Mouse (Mus musculus) kidney, postnatal 0 days (tissue): ENCODE measurements around the gene Cyp2j6. TPM values are rescaled to one million over a fixed set of nuclear protein-coding genes. Genes with fewer than 3 reads are reported as not detected.

Source experiments
- ATAC-seq: fragments of 200-750 bp; cut with Nextera tagmentation; replicated peaks from 2 replicates; pipeline ENCODE4 v1.8.0; 2017; ENCODE audit warnings: low read depth, moderate number of reproducible peaks, moderate TSS enrichment, moderate library complexity; ENCODE audit not compliant: low FRiP score
- DNase-seq: peaks from one replicate; pipeline ENCODE4 v3.0.0-alpha.2; 2016; ENCODE audit warnings: low spot score
- H3K27ac ChIP-seq: fragments of 300-500 bp; sonication (generic); 2 replicates; pipeline ENCODE4 v1.5.1; 2014; ENCODE audit warnings: mild to moderate bottlenecking
- H3K27me3 ChIP-seq: fragments of 300-500 bp; sonication (generic); 2 replicates; pipeline ENCODE4 v1.6.1; 2014; ENCODE audit warnings: low read length, mixed read lengths; ENCODE audit not compliant: insufficient read depth
- H3K36me3 ChIP-seq: fragments of 300-500 bp; sonication (generic); 2 replicates; pipeline ENCODE4 v1.6.1; 2014; ENCODE audit warnings: low read length, mixed read lengths; ENCODE audit not compliant: insufficient read depth
- H3K4me1 ChIP-seq: fragments of 300-500 bp; sonication (generic); replicated peaks from 2 replicates; pipeline ENCODE4 v1.6.1; 2014; ENCODE audit warnings: antibody characterized with exemption, low read length, mixed read lengths; ENCODE audit not compliant: insufficient read depth
- H3K4me2 ChIP-seq: fragments of 300-500 bp; sonication (generic); 2 replicates; pipeline ENCODE4 v1.6.1; 2014; ENCODE audit warnings: mild to moderate bottlenecking, low read length, moderate library complexity, mixed read lengths
- H3K4me3 ChIP-seq: fragments of 300-500 bp; sonication (generic); replicated peaks from 2 replicates; pipeline ENCODE4 v1.5.1; 2014; ENCODE audit warnings: low read depth, low read length
- H3K9ac ChIP-seq: fragments of 300-500 bp; sonication (generic); 2 replicates; pipeline ENCODE4 v1.6.1; 2014; ENCODE audit warnings: low read depth, low read length
- H3K9me3 ChIP-seq: fragments of 300-500 bp; sonication (generic); replicated peaks from 2 replicates; pipeline ENCODE4 v1.6.1; 2016; ENCODE audit warnings: low read length, inconsistent platforms, mixed read lengths
- CTCF ChIP-seq: IDR thresholded peaks from 2 replicates; pipeline ENCODE4 v1.5.1; 2016; ENCODE audit warnings: antibody characterized with exemption, low read depth, mild to moderate bottlenecking, moderate library complexity
- WGBS: fragments of 180-500 bp; shearing (Covaris S2); extraction: QIAGEN DNeasy Blood & Tissue Kit; methylation state at CpG from one replicate; pipeline ENCODE4 v1.1.7; 2014; 5-methylcytosine and 5-hydroxymethylcytosine counted together
- polyA plus RNA-seq: library from polyadenylated mRNA; unstranded; fragments of >200 nt; fragmentation: Nextera tagmentation; extraction: Ambion mirVana; gene quantifications from 2 replicates; pipeline ENCODE4 v1.2.1, GENCODE M21; 2015

Cyp2j6 gene
- polyA plus RNA-seq, 1 experiment from 2014 or later, result 33.4 TPM

- H3K4me1 ChIP-seq, result no peaks in the 10 kb centered on the region
- no peak overlapping the region for H3K4me2 ChIP-seq
- no peaks in the 10 kb centered on the region for H3K36me3 ChIP-seq
- H3K9ac ChIP-seq, result no peak overlapping the region
- H3K27me3 ChIP-seq, result no peaks in the 10 kb centered on the region
- TF ChIP-seq CTCF, result no peak
- no peak overlapping the region for H3K4me3 ChIP-seq
- WGBS, result 77% methylated on average over 1 of the region's 1 CpGs
- H3K9me3 ChIP-seq, result no peaks in the 10 kb centered on the region
- ATAC-seq (no peak), DNase-seq (no peak)
- no peak overlapping the region for H3K27ac ChIP-seq
Measured at GRCm38 (mm10) chr4:96567988-96568387, 14.5 kb upstream of the Cyp2j6 start.

DNA sequence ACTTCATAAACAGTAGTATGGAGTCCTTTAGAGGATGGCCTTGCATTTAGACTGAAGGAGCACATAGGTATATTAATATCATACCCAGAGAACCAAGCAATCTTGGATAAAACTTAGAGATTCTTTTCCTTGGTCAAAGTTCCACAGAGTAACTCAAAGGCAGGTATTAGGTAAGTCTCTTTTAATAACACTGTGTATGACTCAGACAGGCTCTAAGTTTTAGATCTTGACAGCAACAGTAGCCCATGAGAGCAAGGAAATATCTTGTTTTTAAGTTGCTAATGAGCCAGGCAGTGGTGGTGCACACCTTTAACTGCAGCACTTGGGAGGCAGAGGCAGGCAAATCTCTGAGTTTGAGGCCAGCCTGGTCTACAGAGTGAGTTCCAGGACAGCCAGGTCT lies 12.3 kb upstream of the Cyp2j6 start:
- Histone ChIP-seq H3K27ac (no peak overlapping the region), H3K4me2 (no peak overlapping the region), H3K36me3 (no peaks in the 10 kb centered on the region), H3K4me1 (no peaks in the 10 kb centered on the region), H3K9ac (no peak overlapping the region), H3K27me3 (no peaks in the 10 kb centered on the region), H3K4me3 (no peak overlapping the region), H3K9me3 (no peaks in the 10 kb centered on the region)
- DNase-seq, result no peak
- TF ChIP-seq CTCF, result no peak
- no peak for ATAC-seq

DNA sequence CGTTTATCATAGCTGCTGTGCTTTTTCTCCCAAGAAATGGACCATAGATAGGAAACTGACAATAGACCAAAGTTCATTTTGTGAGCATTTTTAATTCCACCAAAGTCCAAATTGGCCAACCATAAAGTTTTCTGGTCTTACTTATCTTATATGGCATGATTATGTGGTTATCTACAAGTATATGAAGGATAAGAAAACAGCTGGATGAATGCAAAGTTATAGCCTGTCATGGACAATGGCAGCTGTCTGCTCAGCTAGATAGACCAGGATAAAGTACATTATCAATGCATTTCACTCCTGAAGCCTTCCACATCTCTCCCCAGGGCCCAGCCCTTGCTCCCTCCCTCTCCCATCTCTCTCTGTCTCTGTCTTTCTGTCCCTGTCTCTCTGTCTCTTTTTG lies 7.0 kb upstream of the Cyp2j6 start:
- no peak overlapping the region for H3K9ac ChIP-seq
- H3K27me3 ChIP-seq, result no peaks in the 10 kb centered on the region
- WGBS, result 88% methylated on average over 1 of the region's 1 CpGs
- no peak for TF ChIP-seq CTCF
- no peak overlapping the region for H3K4me3 ChIP-seq
- ATAC-seq (no peak), DNase-seq (no peak)
- H3K36me3 ChIP-seq, result no peaks in the 10 kb centered on the region
- no peaks in the 10 kb centered on the region for H3K4me1 ChIP-seq
- H3K27ac ChIP-seq, result no peak overlapping the region
- H3K4me2 ChIP-seq, result no peak overlapping the region
- no peaks in the 10 kb centered on the region for H3K9me3 ChIP-seq

DNA sequence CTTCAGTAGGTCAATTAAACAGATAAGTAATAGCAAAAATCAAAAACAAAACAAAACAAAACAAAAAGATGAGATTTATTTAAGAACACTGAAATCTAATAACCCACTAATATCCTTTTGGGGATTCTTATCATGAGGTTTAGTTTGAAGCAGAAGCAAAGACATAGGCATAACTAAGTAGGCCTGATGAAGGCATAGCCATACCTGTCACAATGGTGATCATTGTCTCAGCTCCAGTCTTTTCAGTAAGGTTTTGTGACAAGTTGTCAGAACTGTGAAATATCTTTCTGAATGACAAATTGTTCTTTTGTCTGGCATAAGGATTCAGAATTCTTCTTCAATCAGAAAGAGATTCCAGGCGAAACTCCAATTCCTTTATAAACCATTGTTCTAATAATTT lies 6.3 kb upstream of the Cyp2j6 start:
- H3K4me3 ChIP-seq, result no peak overlapping the region
- H3K27me3 ChIP-seq, result no peaks in the 10 kb centered on the region
- WGBS, result 96% methylated on average over 1 of the region's 1 CpGs
- H3K9me3 ChIP-seq, result no peaks in the 10 kb centered on the region
- H3K4me1 ChIP-seq, result no peaks in the 10 kb centered on the region
- no peak overlapping the region for H3K4me2 ChIP-seq
- no peaks in the 10 kb centered on the region for H3K36me3 ChIP-seq
- H3K9ac ChIP-seq, result no peak overlapping the region
- no peak overlapping the region for H3K27ac ChIP-seq
- ATAC-seq (no peak), DNase-seq (no peak)
- TF ChIP-seq CTCF, result no peak

- peak overlapping the region; percentile 39 for H3K4me2 ChIP-seq
- H3K36me3 ChIP-seq, result no peaks in the 10 kb centered on the region
- WGBS, result 85% methylated on average over 3 of the region's 3 CpGs
- no peak overlapping the region for H3K4me3 ChIP-seq
- H3K27ac ChIP-seq, result no peak overlapping the region
- ATAC-seq (no peak), DNase-seq (no peak)
- no peaks in the 10 kb centered on the region for H3K4me1 ChIP-seq
- no peaks in the 10 kb centered on the region for H3K9me3 ChIP-seq
- no peaks in the 10 kb centered on the region for H3K27me3 ChIP-seq
- TF ChIP-seq CTCF, result no peak
- no peak overlapping the region for H3K9ac ChIP-seq
Measured at GRCm38 (mm10) chr4:96551619-96552018, 1.8 kb downstream of the Cyp2j6 start.

- Histone ChIP-seq H3K27ac (no peak overlapping the region), H3K4me2 (no peak overlapping the region), H3K9me3 (no peaks in the 10 kb centered on the region), H3K9ac (no peak overlapping the region), H3K4me1 (no peaks in the 10 kb centered on the region), H3K4me3 (no peak overlapping the region), H3K36me3 (no peaks in the 10 kb centered on the region), H3K27me3 (no peaks in the 10 kb centered on the region)
- DNase-seq, result no peak
- no peak for ATAC-seq
- no peak for TF ChIP-seq CTCF
- WGBS, result 72% methylated on average over 1 of the region's 1 CpGs
Measured at GRCm38 (mm10) chr4:96545976-96546375, 7.5 kb downstream of the Cyp2j6 start.

DNA sequence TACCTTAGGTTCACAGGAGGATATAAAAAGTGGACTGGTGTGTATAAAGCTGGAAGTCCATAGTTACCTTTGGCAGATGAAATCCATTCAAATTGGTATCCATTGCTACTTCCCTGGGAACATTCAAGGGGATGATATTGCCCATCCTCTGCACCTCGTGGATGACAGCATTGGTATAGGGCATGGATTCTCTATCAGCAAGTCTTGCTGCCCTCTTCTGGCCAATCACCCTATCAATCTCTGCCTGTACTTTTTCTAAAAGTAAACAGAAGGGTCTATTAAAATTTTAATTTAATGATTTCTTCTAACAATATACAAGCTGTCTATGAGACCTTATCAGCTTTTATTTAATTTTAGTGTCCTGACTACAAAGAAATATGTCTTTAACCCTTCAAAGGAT lies 27.7 kb downstream of the Cyp2j6 start:
- no peak overlapping the region for H3K9ac ChIP-seq
- no peaks in the 10 kb centered on the region for H3K27me3 ChIP-seq
- H3K4me1 ChIP-seq, result no peaks in the 10 kb centered on the region
- no peak overlapping the region for H3K4me3 ChIP-seq
- no peaks in the 10 kb centered on the region for H3K9me3 ChIP-seq
- DNase-seq (peak; percentile 19), ATAC-seq (no peak)
- peak; percentile 59 for TF ChIP-seq CTCF
- no peak overlapping the region for H3K27ac ChIP-seq
- 0 out of 2 replicates have a peak, but pooled peaks cover 7% of the 10 kb centered on the region for H3K36me3 ChIP-seq
- H3K4me2 ChIP-seq, result no peak overlapping the region
- WGBS, result 5% methylated on average over 1 of the region's 1 CpGs
